Mouse (Mus musculus): ENCODE data around the gene Pdgfb.

The Pdgfb gene

GRCm38 (mm10) chr15:80008461-80008860 lies 6.3 kb downstream of the Pdgfb start:
- DNase-seq, result no peak

GRCm38 (mm10) chr15:80006156-80006555 lies 8.6 kb downstream of the Pdgfb start:
- no peak for DNase-seq

GRCm38 (mm10) chr15:80005436-80005835 lies 9.3 kb downstream of the Pdgfb start:
- no peak for DNase-seq

GRCm38 (mm10) chr15:80004644-80005340 lies 10.0 kb downstream of the Pdgfb start:
- no peak for DNase-seq

GRCm38 (mm10) chr15:80003581-80003980 lies 11.2 kb downstream of the Pdgfb start:
- no peak for DNase-seq

- DNase-seq, result no peak
Measured at GRCm38 (mm10) chr15:80001601-80002000, 13.2 kb downstream of the Pdgfb start.

- DNase-seq, result no peak
Measured at GRCm38 (mm10) chr15:80000694-80001093, 14.1 kb downstream of the Pdgfb start.

- DNase-seq, result no peak
Measured at GRCm38 (mm10) chr15:79997988-79998387, 16.8 kb downstream of the Pdgfb start.

GRCm38 (mm10) chr15:79996781-79997180 lies 18.0 kb downstream of the Pdgfb start:
- DNase-seq, result no peak

- DNase-seq, result peak; percentile 61
Measured at GRCm38 (mm10) chr15:79995552-79995951, 19.2 kb downstream of the Pdgfb start.

GRCm38 (mm10) chr15:79994566-79994965 lies 20.2 kb downstream of the Pdgfb start:
- no peak for DNase-seq

GRCm38 (mm10) chr15:79986182-79986581 lies 28.6 kb downstream of the Pdgfb start:
- DNase-seq, result no peak

GRCm38 (mm10) chr15:79985471-79985870 lies 29.3 kb downstream of the Pdgfb start:
- DNase-seq, result no peak

- DNase-seq, result no peak
Measured at GRCm38 (mm10) chr15:79984152-79984551, 30.6 kb downstream of the Pdgfb start.

GRCm38 (mm10) chr15:79980716-79981115 lies 34.1 kb downstream of the Pdgfb start:
- no peak for DNase-seq

GRCm38 (mm10) chr15:79972186-79972585 lies 42.6 kb downstream of the Pdgfb start:
- DNase-seq, result no peak

- no peak for DNase-seq
Measured at GRCm38 (mm10) chr15:79970940-79971339, 43.8 kb downstream of the Pdgfb start, which contains the start of gene Cbx7. Gene Cbx7 (minus strand): TSS chr15:79971119.

- DNase-seq, result no peak
Measured at GRCm38 (mm10) chr15:79970491-79970890, 44.3 kb downstream of the Pdgfb start.

- no peak for DNase-seq
Measured at GRCm38 (mm10) chr15:79967346-79967745, 47.4 kb downstream of the Pdgfb start.

GRCm38 (mm10) chr15:79964376-79964775 lies 50.4 kb downstream of the Pdgfb start:
- no peak for DNase-seq

GRCm38 (mm10) chr15:79962661-79963060 lies 52.1 kb downstream of the Pdgfb start:
- DNase-seq, result no peak

GRCm38 (mm10) chr15:79961366-79961921 lies 53.3 kb downstream of the Pdgfb start:
- DNase-seq, result no peak

GRCm38 (mm10) chr15:79958418-79958817 lies 56.4 kb downstream of the Pdgfb start:
- DNase-seq, result no peak

GRCm38 (mm10) chr15:79956559-79956958 lies 58.2 kb downstream of the Pdgfb start:
- no peak for DNase-seq

GRCm38 (mm10) chr15:79953470-79953869 lies 61.3 kb downstream of the Pdgfb start:
- DNase-seq, result no peak
